Comparison of ENCODE assay signal across 9 mouse cellular contexts in the genomic region with DNA sequence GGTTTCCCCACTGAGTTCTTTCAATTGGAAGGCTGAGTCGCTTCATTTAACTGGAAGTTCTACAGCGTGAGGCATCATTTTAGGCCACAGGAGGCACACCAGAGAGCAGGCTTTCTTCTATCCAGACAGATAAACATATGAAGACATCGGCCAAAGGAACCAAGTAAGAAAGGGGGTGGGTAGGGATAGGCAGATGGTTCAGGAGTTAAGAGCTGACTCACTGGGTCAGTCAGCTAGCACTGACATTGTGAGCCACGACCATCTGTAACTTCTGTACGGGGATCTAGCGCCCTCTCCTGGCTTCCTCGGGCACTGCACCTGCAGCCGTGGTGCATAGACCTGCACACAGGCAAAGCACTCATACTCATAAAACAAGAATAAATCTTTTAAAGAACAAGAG. TPM values are rescaled to one million over a fixed set of nuclear protein-coding genes. Genes with fewer than 3 reads are reported as not detected.
DNase-seq lines count a peak whose midpoint lies in the region; ATAC-seq and TF ChIP-seq lines count a peak whose summit lies in the region.
"Had no signal": no experiment of that assay in that cellular context is flagged by ENCODE, and none has a peak within 500 bp of the region (broad histone marks: within the 10 kb centered on the region; RNA-seq: fewer than 3 reads in every experiment).

No protein-coding gene starts in this region.

- no peak overlapping the region for H3K9ac ChIP-seq in intestine, postnatal 0 days (ENCODE audit: low read depth, low read length)
- H3K9ac ChIP-seq in intestine, embryonic 15.5 days = no peak overlapping the region
- H3K9ac ChIP-seq in neural tube, embryonic 11.5 days (ENCODE audit: low read length) = no peak overlapping the region
- H3K9ac ChIP-seq: embryonic facial prominence, embryonic 15.5 days had no signal

- DNase-seq in MEL-GATA-1-ER (ENCODE audit: extremely low read depth, low read depth) = peak; percentile 79
- DNase-seq in cerebellum, postnatal 10 days = peak; percentile 93 to 96
- peak; percentile 58 to 82 for DNase-seq in left cerebral cortex, postnatal 25 days (ENCODE audit: low spot score in 2 of 2)
- peak; percentile 59 for DNase-seq in neural tube, embryonic 11.5 days (ENCODE audit: low spot score)
- no peak for DNase-seq in urinary bladder, postnatal 4 days (ENCODE audit: low spot score in 2 of 2)

- no peak overlapping the region for H3K27ac ChIP-seq in intestine, postnatal 0 days (ENCODE audit: low read depth, low read length)
- H3K27ac ChIP-seq in intestine, embryonic 15.5 days = no peak overlapping the region
- H3K27ac ChIP-seq in neural tube, embryonic 11.5 days (ENCODE audit: low read depth, low read length) = no peak overlapping the region
- H3K27ac ChIP-seq: embryonic facial prominence, embryonic 15.5 days had no signal

- H3K27me3 ChIP-seq in intestine, postnatal 0 days (replicated peaks; ENCODE audit: control insufficient read depth, insufficient read depth, low read length) = no peaks in the 10 kb centered on the region
- H3K27me3 ChIP-seq in intestine, embryonic 15.5 days (replicated peaks) = no peaks in the 10 kb centered on the region
- no peaks in the 10 kb centered on the region for H3K27me3 ChIP-seq in neural tube, embryonic 11.5 days (ENCODE audit: control insufficient read depth, insufficient read depth, low read length)
- H3K27me3 ChIP-seq: embryonic facial prominence, embryonic 15.5 days had no signal

- no peak for ATAC-seq in intestine, postnatal 0 days
- ATAC-seq in intestine, embryonic 15.5 days = no peak
- ATAC-seq in granulocyte monocyte progenitor cell, adult 5-6 weeks (replicated peaks; ENCODE audit: poor library complexity, severe bottlenecking) = peak; percentile 60
- no peak for ATAC-seq in neural tube, embryonic 11.5 days (ENCODE audit: insufficient read depth, low FRiP score, low TSS enrichment)

- H3K4me3 ChIP-seq in intestine, postnatal 0 days (ENCODE audit: low read depth, low read length) = no peak overlapping the region
- H3K4me3 ChIP-seq in intestine, embryonic 15.5 days (replicated peaks) = no peak overlapping the region
- H3K4me3 ChIP-seq in neural tube, embryonic 11.5 days (ENCODE audit: low read depth, low read length) = no peak overlapping the region
- H3K4me3 ChIP-seq: embryonic facial prominence, embryonic 15.5 days had no signal

- intact Hi-C loops in left cerebral cortex, postnatal 25 days (cut with DNase I) = no loop called here

- WGBS in intestine, postnatal 0 days = 53% methylated on average over 8 of the region's 8 CpGs
- WGBS in intestine, embryonic 15.5 days = 56% methylated on average over 8 of the region's 8 CpGs
- WGBS in neural tube, embryonic 11.5 days = 60% methylated on average over 8 of the region's 8 CpGs

- H3K4me1 ChIP-seq in intestine, postnatal 0 days (replicated peaks; ENCODE audit: control insufficient read depth, insufficient read depth, low read length) = no peaks in the 10 kb centered on the region
- no peaks in the 10 kb centered on the region for H3K4me1 ChIP-seq in intestine, embryonic 15.5 days (replicated peaks)
- H3K4me1 ChIP-seq in neural tube, embryonic 11.5 days (ENCODE audit: control insufficient read depth, insufficient read depth, low read length) = no peaks in the 10 kb centered on the region
- H3K4me1 ChIP-seq: embryonic facial prominence, embryonic 15.5 days had no signal

- TF ChIP-seq CTCF in intestine, postnatal 0 days (IDR thresholded peaks at IDR 0.05; ENCODE audit: low read depth) = peak; percentile 72

- no peaks in the 10 kb centered on the region for H3K9me3 ChIP-seq in intestine, postnatal 0 days (ENCODE audit: control insufficient read depth)
- no peaks in the 10 kb centered on the region for H3K9me3 ChIP-seq in intestine, embryonic 15.5 days
- H3K9me3 ChIP-seq in neural tube, embryonic 11.5 days (ENCODE audit: control insufficient read depth, low read length) = no peaks in the 10 kb centered on the region
- H3K9me3 ChIP-seq: embryonic facial prominence, embryonic 15.5 days had no signal

- no peak overlapping the region for H3K4me2 ChIP-seq in intestine, postnatal 0 days (replicated peaks; ENCODE audit: low read depth)
- H3K4me2 ChIP-seq in intestine, embryonic 15.5 days (replicated peaks) = no peak overlapping the region
- H3K4me2 ChIP-seq in neural tube, embryonic 11.5 days (ENCODE audit: low read depth) = no peak overlapping the region
- H3K4me2 ChIP-seq: embryonic facial prominence, embryonic 15.5 days had no signal

- no peaks in the 10 kb centered on the region for H3K36me3 ChIP-seq in intestine, postnatal 0 days (ENCODE audit: control insufficient read depth, insufficient read depth)
- H3K36me3 ChIP-seq in intestine, embryonic 15.5 days = no peaks in the 10 kb centered on the region
- H3K36me3 ChIP-seq in neural tube, embryonic 11.5 days (ENCODE audit: control insufficient read depth, insufficient read depth, low read length) = 0 out of 2 replicates have a peak, but pooled peaks cover 2% of the 10 kb centered on the region
- H3K36me3 ChIP-seq: embryonic facial prominence, embryonic 15.5 days had no signal

RNA-seq across cellular contexts. Expression of a gene that starts 11.9 kb away (rescaled TPM):
- 10.7 and 12.1 TPM in 2 replicates for polyA plus RNA-seq in intestine, postnatal 0 days (2015; fragmentation: Nextera tagmentation; extraction: Ambion mirVana)
- polyA plus RNA-seq in intestine, embryonic 15.5 days (2015; fragmentation: Nextera tagmentation; extraction: Ambion mirVana) = 33.6 and 41.1 TPM in 2 replicates
- total RNA-seq in granulocyte monocyte progenitor cell, adult 5-6 weeks (2014; fragmentation: Nextera tagmentation) = 41.4 and 44.4 TPM in 2 replicates
- 29.6 and 35.0 TPM in 2 replicates for total RNA-seq in granulocyte monocyte progenitor cell, adult 5-6 weeks (2017)
- total RNA-seq in left cerebral cortex, postnatal 25 days (2021) = 10 to 100 TPM; 28.0 to 28.1 TPM
- 57.8 and 59.3 TPM in 2 replicates for polyA plus RNA-seq in neural tube, embryonic 11.5 days (2014; fragmentation: Nextera tagmentation; extraction: Ambion mirVana)

Comparison
In these comparisons a context has a peak if more than half of its experiments do, and no peak if none do; other contexts are left out.
1. DNase-seq: peak in MEL-GATA-1-ER (single experiment), cerebellum, postnatal 10 days (2 of 2), left cerebral cortex, postnatal 25 days (2 of 2) and neural tube, embryonic 11.5 days (single experiment); none in urinary bladder, postnatal 4 days (0 of 2).